Mouse (Mus musculus) heart, postnatal 25 days (tissue): ENCODE data around the gene Sh3pxd2a. TPM values are rescaled to one million over a fixed set of nuclear protein-coding genes. Genes with fewer than 3 reads are reported as not detected.

Experiments
- DNase-seq: peaks from one replicate; pipeline ENCODE4 v3.0.0; 2022; ENCODE audit warnings: low spot score
- intact Hi-C: fragments of 180-260 bp; cut with DNase I; formaldehyde crosslinking; loops from one replicate; pipeline ENCODE4 v1.15.1; 2025
- total RNA-seq, 2 experiments: library from RNA; stranded (reverse); gene quantifications; 2 replicates each; pipeline ENCODE4 v1.2.3; 2021

Gene Sh3pxd2a
- total RNA-seq, 2 experiments from 2014 or later, result 63.5 to 63.6 TPM

GRCm38 (mm10) chr19:47232077-47232865 is 231.9 kb downstream of the Sh3pxd2a start:
- intact Hi-C loops, result no loop called here
- no peak for DNase-seq

GRCm38 (mm10) chr19:47231389-47231788 is 232.8 kb downstream of the Sh3pxd2a start:
- DNase-seq, result no peak
- intact Hi-C loops, result no loop called here

- no peak for DNase-seq
- intact Hi-C loops, result no loop called here
These were observed 233.5 kb downstream of the Sh3pxd2a start for GRCm38 (mm10) chr19:47230682-47231081.

- intact Hi-C loops, result no loop called here
These were observed 234.1 kb downstream of the Sh3pxd2a start for GRCm38 (mm10) chr19:47230082-47230481.

GRCm38 (mm10) chr19:47229461-47229860 is 234.7 kb downstream of the Sh3pxd2a start:
- intact Hi-C loops, result no loop called here
- no peak for DNase-seq

More at GRCm38 (mm10) chr19:47230082-47230481, 234.1 kb downstream of the Sh3pxd2a start:
- no peak for DNase-seq

GRCm38 (mm10) chr19:47228725-47229252 is 235.4 kb downstream of the Sh3pxd2a start:
- intact Hi-C loops, result no loop called here
- peak; percentile 46 for DNase-seq

- DNase-seq, result no peak
- intact Hi-C loops, result no loop called here
These were observed 238.4 kb downstream of the Sh3pxd2a start for GRCm38 (mm10) chr19:47225791-47226190.

- peak; percentile 18 for DNase-seq
- intact Hi-C loops, result no loop called here
These were observed 239.5 kb downstream of the Sh3pxd2a start for GRCm38 (mm10) chr19:47224743-47225142.

GRCm38 (mm10) chr19:47222841-47223557 is 241.2 kb downstream of the Sh3pxd2a start:
- no peak for DNase-seq
- intact Hi-C loops, result no loop called here

GRCm38 (mm10) chr19:47222154-47222840 is 241.9 kb downstream of the Sh3pxd2a start:
- intact Hi-C loops, result no loop called here
- no peak for DNase-seq

GRCm38 (mm10) chr19:47221500-47222153 is 242.6 kb downstream of the Sh3pxd2a start:
- intact Hi-C loops, result no loop called here
- no peak for DNase-seq

GRCm38 (mm10) chr19:47221006-47221405 is 243.2 kb downstream of the Sh3pxd2a start:
- intact Hi-C loops, result no loop called here
- no peak for DNase-seq

GRCm38 (mm10) chr19:47220232-47220631 is 244.0 kb downstream of the Sh3pxd2a start:
- intact Hi-C loops, result no loop called here
- no peak for DNase-seq

- no peak for DNase-seq
- intact Hi-C loops, result no loop called here
These were observed 244.6 kb downstream of the Sh3pxd2a start for GRCm38 (mm10) chr19:47219622-47220021.

GRCm38 (mm10) chr19:47216766-47217165 is 247.4 kb downstream of the Sh3pxd2a start:
- intact Hi-C loops, result no loop called here

GRCm38 (mm10) chr19:47213470-47213869 is 250.7 kb downstream of the Sh3pxd2a start:
- no peak for DNase-seq
- intact Hi-C loops, result no loop called here

More at GRCm38 (mm10) chr19:47216766-47217165, 247.4 kb downstream of the Sh3pxd2a start:
- no peak for DNase-seq

GRCm38 (mm10) chr19:47212401-47212800 is 251.8 kb downstream of the Sh3pxd2a start:
- DNase-seq, result no peak

GRCm38 (mm10) chr19:47211609-47212312 is 252.4 kb downstream of the Sh3pxd2a start:
- intact Hi-C loops, result no loop called here
- DNase-seq, result no peak

More at GRCm38 (mm10) chr19:47212401-47212800, 251.8 kb downstream of the Sh3pxd2a start:
- intact Hi-C loops, result no loop called here

- intact Hi-C loops, result no loop called here
These were observed 253.8 kb downstream of the Sh3pxd2a start for GRCm38 (mm10) chr19:47210432-47210831.

More at GRCm38 (mm10) chr19:47210432-47210831, 253.8 kb downstream of the Sh3pxd2a start:
- no peak for DNase-seq
